Mouse (Mus musculus) embryonic facial prominence, embryonic 15.5 days (tissue): ENCODE measurements around the gene Gpbar1. TPM values are rescaled to one million over a fixed set of nuclear protein-coding genes. Genes with fewer than 3 reads are reported as not detected.

Source experiments
- ATAC-seq: fragments of 200-750 bp; cut with Nextera tagmentation; 2 replicates; pipeline ENCODE4 v1.8.0; 2017; ENCODE audit warnings: low read depth, moderate TSS enrichment; ENCODE audit not compliant: insufficient number of reproducible peaks, low FRiP score, low TSS enrichment
- H3K27ac ChIP-seq: fragments of 300-500 bp; sonication (generic); replicated peaks from 2 replicates; pipeline ENCODE4 v1.5.1; 2015; ENCODE audit warnings: mild to moderate bottlenecking, inconsistent platforms
- H3K27me3 ChIP-seq: fragments of 300-500 bp; sonication (generic); 2 replicates; pipeline ENCODE4 v1.6.1; 2015; ENCODE audit warnings: inconsistent platforms
- H3K36me3 ChIP-seq: fragments of 300-500 bp; sonication (generic); 2 replicates; pipeline ENCODE4 v1.6.1; 2015; ENCODE audit warnings: mild to moderate bottlenecking, inconsistent platforms
- H3K4me1 ChIP-seq: fragments of 300-500 bp; sonication (generic); 2 replicates; pipeline ENCODE4 v1.6.1; 2015; ENCODE audit warnings: inconsistent platforms
- H3K4me2 ChIP-seq: fragments of 300-500 bp; sonication (generic); replicated peaks from 2 replicates; pipeline ENCODE4 v1.6.1; 2015; ENCODE audit warnings: mild to moderate bottlenecking, inconsistent platforms
- H3K4me3 ChIP-seq: fragments of 300-500 bp; sonication (generic); replicated peaks from 2 replicates; pipeline ENCODE4 v1.5.1; 2015; ENCODE audit warnings: mild to moderate bottlenecking, inconsistent platforms
- H3K9ac ChIP-seq: fragments of 300-500 bp; sonication (generic); 2 replicates; pipeline ENCODE4 v1.6.1; 2015; ENCODE audit warnings: inconsistent platforms
- H3K9me3 ChIP-seq: fragments of 300-500 bp; sonication (generic); replicated peaks from 2 replicates; pipeline ENCODE4 v1.6.1; 2016; ENCODE audit warnings: inconsistent platforms
- WGBS: fragments of 180-500 bp; shearing (Covaris S2); methylation state at CpG from one replicate; pipeline ENCODE4 v1.1.7; 2015; 5-methylcytosine and 5-hydroxymethylcytosine counted together
- polyA plus RNA-seq: library from polyadenylated mRNA; unstranded; fragments of >200 nt; fragmentation: Nextera tagmentation; extraction: Ambion mirVana; gene quantifications from 2 replicates; pipeline ENCODE4 v1.2.1, GENCODE M21; 2015

Gpbar1 gene
- polyA plus RNA-seq = not detected in 2 replicates

DNA sequence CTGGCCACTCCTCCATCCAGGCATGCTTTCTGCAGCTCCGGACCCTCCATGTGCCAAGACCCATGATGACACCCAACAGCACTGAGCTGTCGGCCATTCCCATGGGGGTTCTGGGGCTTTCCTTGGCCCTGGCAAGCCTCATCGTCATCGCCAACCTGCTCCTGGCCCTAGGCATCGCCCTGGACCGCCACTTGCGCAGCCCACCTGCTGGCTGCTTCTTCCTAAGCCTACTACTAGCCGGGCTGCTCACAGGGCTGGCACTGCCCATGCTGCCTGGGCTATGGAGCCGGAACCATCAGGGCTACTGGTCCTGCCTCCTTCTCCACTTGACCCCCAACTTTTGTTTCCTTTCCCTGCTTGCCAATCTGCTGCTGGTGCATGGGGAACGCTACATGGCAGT is at the start of gene Gpbar1:
Gene Gpbar1 (plus strand): TSS at position 13 of the 400 bp plus-strand sequence.
- H3K36me3 ChIP-seq = peaks cover 46% of the 10 kb centered on the region
- no peak within 1 kb of the TSS for H3K9ac ChIP-seq
- no peaks in the 10 kb centered on the region for H3K27me3 ChIP-seq
- H3K9me3 ChIP-seq = no peaks in the 10 kb centered on the region
- no peak for ATAC-seq
- no peak within 1 kb of the TSS for H3K27ac ChIP-seq
- peaks cover 22% of the 10 kb centered on the region for H3K4me1 ChIP-seq
- 90% methylated on average over 10 of the region's 10 CpGs for WGBS
- no peak within 1 kb of the TSS for H3K4me3 ChIP-seq
- no peak within 1 kb of the TSS for H3K4me2 ChIP-seq

DNA sequence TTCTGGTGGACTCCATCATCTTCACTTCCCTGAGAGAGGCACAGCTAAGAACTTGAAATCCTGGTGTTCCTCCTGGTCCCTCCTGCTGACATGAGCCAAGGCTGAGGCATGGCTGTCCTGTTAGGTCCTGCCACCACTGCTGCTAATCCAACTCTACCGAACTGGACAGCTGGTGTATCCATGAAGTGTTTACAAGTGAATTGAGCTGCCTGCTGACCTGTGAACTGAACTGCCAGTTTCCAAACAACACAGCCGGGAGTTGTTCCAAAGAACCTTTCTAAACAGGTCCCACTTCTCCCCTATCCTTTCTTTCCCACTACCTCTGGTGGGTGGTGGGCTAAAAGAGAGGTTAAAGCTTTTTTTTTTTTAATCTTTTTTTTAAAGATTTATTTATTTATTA is 48.4 kb upstream of the Gpbar1 start:
- Histone ChIP-seq H3K4me3 (no peak overlapping the region), H3K36me3 (no peaks in the 10 kb centered on the region), H3K27ac (no peak overlapping the region), H3K27me3 (no peaks in the 10 kb centered on the region), H3K4me2 (no peak overlapping the region), H3K9ac (no peak overlapping the region), H3K4me1 (no peaks in the 10 kb centered on the region), H3K9me3 (no peaks in the 10 kb centered on the region)
- 70% methylated on average over 2 of the region's 2 CpGs for WGBS
- no peak for ATAC-seq

DNA sequence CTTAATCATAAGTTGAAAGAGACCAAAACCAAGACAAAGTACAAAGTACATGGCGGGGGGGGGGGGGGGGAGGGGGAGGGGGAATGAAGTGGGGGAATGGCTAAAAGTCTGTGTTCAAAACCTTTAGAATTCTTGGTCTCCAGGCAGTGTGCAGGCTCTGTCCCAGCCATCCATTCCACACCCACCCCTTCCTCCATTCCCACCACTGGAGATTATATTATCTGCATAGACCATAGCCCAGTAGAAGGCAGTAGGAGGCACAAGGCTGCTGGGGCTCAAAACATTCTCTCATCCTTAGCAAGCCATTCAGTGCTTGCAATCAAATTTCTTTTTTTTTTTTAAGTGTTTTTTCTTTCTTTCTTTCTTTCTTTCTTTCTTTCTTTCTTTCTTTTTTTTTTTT is 47.4 kb upstream of the Gpbar1 start:
- whole genome bisulfite sequencing = 67% methylated on average over 1 of the region's 1 CpGs
- Histone ChIP-seq H3K4me1 (no peaks in the 10 kb centered on the region), H3K9ac (no peak overlapping the region)

DNA sequence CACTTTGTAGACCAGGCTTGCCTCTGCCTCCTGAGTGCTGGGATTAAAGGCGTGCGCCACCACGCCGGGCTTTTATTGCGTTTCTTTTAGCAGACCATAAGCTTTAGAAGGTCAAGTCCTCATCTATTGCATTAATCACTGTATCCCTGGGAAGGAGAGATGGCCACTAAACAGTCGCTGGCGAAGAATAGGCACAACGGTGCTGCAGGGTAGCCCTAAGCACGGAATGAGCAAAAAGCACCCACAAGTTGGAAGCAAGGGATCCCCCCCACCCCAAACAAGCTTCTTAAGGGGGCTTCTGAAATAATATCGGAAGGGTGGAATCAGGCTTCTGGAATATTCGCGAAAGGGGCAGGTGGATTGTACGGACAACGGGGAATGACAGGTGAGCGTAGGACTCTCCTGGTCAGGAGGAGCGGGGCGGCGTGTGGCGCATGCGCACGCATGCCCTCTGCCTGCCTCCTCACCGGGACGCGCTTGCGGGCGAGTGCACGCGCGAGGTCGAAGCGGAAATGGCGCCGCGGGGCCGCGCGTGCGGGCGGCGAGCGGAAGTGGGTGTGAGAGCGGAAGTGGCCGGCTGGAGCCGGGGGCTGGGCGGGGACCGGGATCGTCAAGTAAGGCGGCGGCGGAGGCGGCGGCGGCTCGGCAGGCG is 42.3 kb upstream of the Gpbar1 start, which contains the start of gene Arpc2:
Gene Arpc2 (plus strand): TSS at position 147 of the 652 bp plus-strand sequence.
- peak; percentile 93 for ATAC-seq
- no peaks in the 10 kb centered on the region for H3K27me3 ChIP-seq
- H3K36me3 ChIP-seq = no peaks in the 10 kb centered on the region
- no peaks in the 10 kb centered on the region for H3K9me3 ChIP-seq
- H3K4me3 ChIP-seq = peak within 1 kb of the TSS; percentile 97
- H3K9ac ChIP-seq = peak within 1 kb of the TSS; percentile 93
- H3K4me2 ChIP-seq = peak within 1 kb of the TSS; percentile 66
- WGBS = 2% methylated on average over 44 of the region's 55 CpGs
- peak within 1 kb of the TSS; percentile 91 for H3K27ac ChIP-seq
- peaks cover 38% of the 10 kb centered on the region for H3K4me1 ChIP-seq

More for the DNA sequence above, 47.4 kb upstream of the Gpbar1 start:
- Histone ChIP-seq H3K4me2 (no peak overlapping the region), H3K9me3 (no peaks in the 10 kb centered on the region), H3K4me3 (no peak overlapping the region), H3K36me3 (no peaks in the 10 kb centered on the region), H3K27ac (no peak overlapping the region), H3K27me3 (no peaks in the 10 kb centered on the region)
- ATAC-seq = no peak

DNA sequence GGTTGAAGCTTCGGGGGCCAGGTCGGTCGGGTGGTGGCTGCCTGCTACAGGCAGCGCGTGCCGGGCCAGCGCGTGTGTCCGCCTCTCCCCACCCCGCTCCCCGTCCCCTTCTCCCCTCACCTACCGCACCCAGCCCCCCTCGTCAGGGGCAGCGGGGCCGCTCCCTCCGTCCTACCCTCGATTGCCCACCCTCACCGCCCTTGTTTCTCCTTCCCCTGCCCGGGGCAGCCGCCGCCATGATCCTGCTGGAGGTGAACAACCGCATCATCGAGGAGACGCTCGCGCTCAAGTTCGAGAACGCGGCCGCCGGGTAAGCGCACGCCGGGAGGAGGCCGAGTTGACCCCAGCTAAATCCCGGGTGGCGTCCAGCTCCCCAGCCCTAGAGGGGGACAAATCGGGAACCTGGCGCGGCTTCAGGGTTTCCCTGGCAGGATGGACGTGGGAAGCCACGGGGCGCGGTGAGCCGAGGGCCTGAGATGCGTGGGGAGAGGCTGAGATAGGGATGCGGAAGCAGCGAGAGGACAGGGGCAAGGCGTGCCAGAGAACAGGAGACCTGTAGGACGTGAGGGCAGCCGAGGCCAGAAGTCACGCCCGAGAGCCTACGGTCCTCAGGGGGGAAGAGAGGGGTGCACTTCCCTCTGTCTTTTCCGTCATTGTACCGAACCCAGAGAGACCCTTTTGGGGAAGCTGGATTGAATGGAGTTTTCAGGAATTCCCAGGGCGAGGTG is 41.6 kb upstream of the Gpbar1 start:
- Histone ChIP-seq H3K4me1 (peaks cover 40% of the 10 kb centered on the region), H3K9me3 (no peaks in the 10 kb centered on the region), H3K4me2 (peak overlapping the region; percentile 66), H3K4me3 (peak overlapping the region; percentile 97), H3K27ac (peak overlapping the region; percentile 91), H3K9ac (peak overlapping the region; percentile 93), H3K27me3 (no peaks in the 10 kb centered on the region), H3K36me3 (no peaks in the 10 kb centered on the region)
- ATAC-seq = peak; percentile 74; the same call in 1 of the 2 replicates
- WGBS = under 1% methylated on average over 44 of the region's 57 CpGs

DNA sequence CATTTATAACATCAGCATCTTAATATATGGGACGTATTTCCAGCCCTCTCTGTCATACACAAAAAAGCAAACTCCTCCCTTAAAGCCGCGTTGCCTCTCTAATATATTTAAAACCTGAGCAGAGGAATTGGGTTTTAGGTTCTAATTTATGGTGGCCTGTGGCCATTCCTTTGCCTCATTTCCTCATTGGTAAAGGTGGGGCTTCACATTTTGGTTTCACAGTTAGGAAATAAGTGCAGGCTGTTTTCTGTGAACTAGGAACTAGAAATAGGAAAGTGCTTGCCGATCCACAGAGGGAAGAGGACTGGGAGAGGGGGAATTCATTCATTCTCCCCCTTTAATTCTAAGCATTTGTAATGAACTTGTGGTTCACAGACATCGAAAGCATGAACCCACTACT is 40.7 kb upstream of the Gpbar1 start:
- no peak for ATAC-seq
- 20% methylated on average over 5 of the region's 5 CpGs for WGBS
- peaks cover 40% of the 10 kb centered on the region for H3K4me1 ChIP-seq
- H3K36me3 ChIP-seq = no peaks in the 10 kb centered on the region
- H3K27ac ChIP-seq = peak overlapping the region; percentile 66
- peak overlapping the region; percentile 97 for H3K4me3 ChIP-seq
- no peaks in the 10 kb centered on the region for H3K9me3 ChIP-seq
- H3K4me2 ChIP-seq = peak overlapping the region; percentile 66
- H3K27me3 ChIP-seq = no peaks in the 10 kb centered on the region
- H3K9ac ChIP-seq = peak overlapping the region; percentile 93

DNA sequence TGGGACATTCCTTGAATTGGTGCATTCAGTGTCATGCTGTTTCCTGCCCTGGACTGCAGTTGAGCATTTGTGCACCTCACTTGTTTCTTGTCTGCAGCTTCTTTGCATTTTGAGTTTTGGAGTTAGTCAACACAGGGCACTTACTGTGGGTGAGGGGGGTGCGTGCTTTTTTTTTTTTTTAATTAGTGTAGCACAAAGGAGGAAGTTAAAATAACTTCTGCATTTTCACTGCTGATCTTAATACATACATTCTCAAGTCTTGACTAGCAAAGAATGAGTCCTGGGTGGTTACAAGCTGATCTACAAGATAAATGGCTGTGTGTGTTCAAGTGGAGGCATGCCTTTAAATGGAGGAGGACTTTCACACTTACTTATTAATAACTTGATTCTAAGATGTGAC is 40.2 kb upstream of the Gpbar1 start:
- Histone ChIP-seq H3K4me3 (peak overlapping the region; percentile 97), H3K4me2 (peak overlapping the region; percentile 66), H3K9me3 (no peaks in the 10 kb centered on the region), H3K36me3 (no peaks in the 10 kb centered on the region), H3K27me3 (no peaks in the 10 kb centered on the region), H3K4me1 (peaks cover 40% of the 10 kb centered on the region), H3K27ac (peak overlapping the region; percentile 66; the same call in 1 of the 2 replicates), H3K9ac (no peak overlapping the region)
- 37% methylated on average over 1 of the region's 1 CpGs for WGBS
- no peak for ATAC-seq

DNA sequence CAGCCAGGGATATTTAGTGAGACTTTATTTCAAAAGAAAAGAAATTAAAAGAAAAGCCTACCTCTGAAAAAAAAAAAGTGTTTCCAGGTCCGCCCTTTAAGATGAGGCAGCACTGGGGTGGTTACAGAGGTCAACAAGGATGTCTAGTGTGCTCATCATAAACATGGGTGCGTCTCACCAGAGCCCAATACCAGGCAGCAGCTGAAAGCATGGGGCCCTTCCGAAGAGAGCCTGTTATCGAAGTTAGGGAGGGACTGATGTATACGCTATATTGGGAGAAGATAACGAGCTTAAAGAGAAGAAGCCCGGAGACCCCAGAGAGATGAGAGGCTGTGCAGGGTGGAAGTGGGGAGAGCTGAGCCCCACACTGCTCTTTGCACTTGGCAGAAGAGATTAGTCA is 39.2 kb upstream of the Gpbar1 start:
- peaks cover 40% of the 10 kb centered on the region for H3K4me1 ChIP-seq
- H3K36me3 ChIP-seq = no peaks in the 10 kb centered on the region
- no peak for ATAC-seq
- H3K9me3 ChIP-seq = no peaks in the 10 kb centered on the region
- WGBS = 50% methylated on average over 7 of the region's 7 CpGs
- 0 out of 2 replicates have a peak overlapping the region, but pooled peaks have one; percentile 4 for H3K4me3 ChIP-seq
- H3K27me3 ChIP-seq = no peaks in the 10 kb centered on the region
- H3K27ac ChIP-seq = no peak overlapping the region
- H3K9ac ChIP-seq = no peak overlapping the region; the same call in 1 of the 2 replicates
- peak overlapping the region; percentile 23; the same call in 1 of the 2 replicates for H3K4me2 ChIP-seq

DNA sequence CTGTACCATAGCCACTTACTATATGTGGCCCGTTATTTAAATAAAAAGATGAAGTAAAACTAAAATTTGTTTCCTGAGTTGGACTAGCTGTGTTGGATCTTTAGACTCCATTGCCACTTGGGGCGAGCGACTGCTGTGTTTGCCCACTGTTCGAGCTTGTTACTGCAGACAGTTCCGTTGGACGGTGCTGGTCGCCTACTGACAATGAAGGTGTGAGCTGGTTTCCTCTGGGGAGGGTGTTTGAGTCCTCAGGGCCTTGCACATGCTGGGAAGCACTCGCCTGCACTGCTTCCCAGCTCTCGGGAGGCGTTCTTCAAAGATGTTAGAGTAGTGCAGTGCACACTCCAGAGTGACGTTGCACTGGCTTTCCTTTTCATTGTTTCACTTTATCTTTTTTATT is 38.7 kb upstream of the Gpbar1 start:
- 46% methylated on average over 11 of the region's 11 CpGs for WGBS
- H3K9me3 ChIP-seq = no peaks in the 10 kb centered on the region
- H3K27ac ChIP-seq = 0 out of 2 replicates have a peak overlapping the region, but pooled peaks have one; percentile 58
- H3K9ac ChIP-seq = no peak overlapping the region; the same call in 1 of the 2 replicates
- 0 out of 2 replicates have a peak overlapping the region, but pooled peaks have one; percentile 10 for H3K4me2 ChIP-seq
- H3K36me3 ChIP-seq = no peaks in the 10 kb centered on the region
- H3K27me3 ChIP-seq = no peaks in the 10 kb centered on the region
- H3K4me1 ChIP-seq = peaks cover 40% of the 10 kb centered on the region
- H3K4me3 ChIP-seq = 0 out of 2 replicates have a peak overlapping the region, but pooled peaks have one; percentile 4
- no peak for ATAC-seq

DNA sequence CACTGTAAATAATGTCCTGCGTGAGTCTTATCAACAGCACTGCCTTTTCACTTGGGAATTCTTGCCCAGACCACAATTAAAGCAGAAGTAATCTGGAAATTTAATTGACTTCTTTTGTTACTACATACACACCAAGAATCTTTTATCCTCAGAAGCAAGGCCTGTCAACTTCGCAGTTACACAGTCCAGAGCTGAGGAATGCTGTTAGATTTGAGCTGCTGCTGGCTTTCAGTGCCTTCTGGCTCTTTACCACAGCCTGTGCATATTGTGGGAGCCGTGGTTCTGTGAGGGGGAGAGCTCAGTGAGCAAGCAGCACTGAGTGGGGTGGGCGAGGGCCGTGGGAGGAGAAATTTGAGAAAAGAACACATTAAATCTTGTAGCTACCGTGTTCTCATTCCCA is 38.0 kb upstream of the Gpbar1 start:
- ATAC-seq = no peak
- no peaks in the 10 kb centered on the region for H3K36me3 ChIP-seq

DNA sequence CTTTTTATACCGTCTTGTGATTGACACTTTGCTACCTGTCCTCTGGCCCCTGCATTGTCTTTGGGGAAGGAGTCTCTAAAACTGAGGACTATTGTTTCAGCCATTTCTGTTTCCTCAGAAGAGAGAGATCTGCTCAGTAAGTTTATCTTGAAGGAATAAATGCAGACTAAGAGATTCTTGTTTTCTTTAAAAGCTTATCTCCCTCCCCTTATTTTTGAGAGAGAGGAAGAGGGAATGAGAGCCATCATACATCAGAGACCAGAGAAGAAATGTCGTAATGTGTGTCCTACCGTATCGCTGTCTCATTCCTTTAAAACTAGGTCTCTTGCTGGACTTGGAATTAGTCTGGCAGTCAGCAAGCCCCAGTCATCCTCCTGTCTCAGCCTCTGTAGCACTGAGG is 37.5 kb upstream of the Gpbar1 start:
- H3K4me2 ChIP-seq = no peak overlapping the region
- peaks cover 40% of the 10 kb centered on the region for H3K4me1 ChIP-seq
- H3K9me3 ChIP-seq = no peaks in the 10 kb centered on the region
- no peak overlapping the region for H3K4me3 ChIP-seq
- ATAC-seq = no peak
- H3K9ac ChIP-seq = no peak overlapping the region
- peak overlapping the region; percentile 58; the same call in 1 of the 2 replicates for H3K27ac ChIP-seq
- no peaks in the 10 kb centered on the region for H3K27me3 ChIP-seq
- H3K36me3 ChIP-seq = 0 out of 2 replicates have a peak, but pooled peaks cover 1% of the 10 kb centered on the region
- WGBS = 71% methylated on average over 4 of the region's 4 CpGs

More for the DNA sequence above, 38.0 kb upstream of the Gpbar1 start:
- Histone ChIP-seq H3K4me1 (peaks cover 40% of the 10 kb centered on the region), H3K9ac (no peak overlapping the region), H3K4me2 (no peak overlapping the region), H3K27me3 (no peaks in the 10 kb centered on the region), H3K9me3 (no peaks in the 10 kb centered on the region), H3K4me3 (no peak overlapping the region), H3K27ac (peak overlapping the region; percentile 58)
- 27% methylated on average over 6 of the region's 6 CpGs for WGBS
